Mouse (Mus musculus) heart, postnatal 0 days (tissue): ENCODE measurements at regions not wholly inside any gene's neighbourhood (a gene's known extent, or its start where the extent isn't known, plus 50 kb on each side); places are given as distances from the start of the nearest gene placed in this dataset.

Source experiments
- ATAC-seq: fragments of 200-750 bp; cut with Nextera tagmentation; 2 replicates; pipeline ENCODE4 v1.8.0; 2017; ENCODE audit warnings: low read depth, moderate number of reproducible peaks, moderate library complexity; ENCODE audit not compliant: insufficient read depth
- DNase-seq: peaks from one replicate; pipeline ENCODE4 v3.0.0-alpha.2; 2016; ENCODE audit warnings: low spot score
- H3K27ac ChIP-seq: fragments of 300-500 bp; sonication (generic); 2 replicates; pipeline ENCODE4 v1.5.1; 2014; ENCODE audit warnings: low read depth, mild to moderate bottlenecking
- H3K27me3 ChIP-seq: fragments of 300-500 bp; sonication (generic); 2 replicates; pipeline ENCODE4 v1.6.1; 2014; ENCODE audit warnings: low read length, mixed read lengths; ENCODE audit not compliant: control insufficient read depth, insufficient read depth
- H3K36me3 ChIP-seq: fragments of 300-500 bp; sonication (generic); replicated peaks from 2 replicates; pipeline ENCODE4 v1.6.1; 2014; ENCODE audit warnings: low read length, mixed read lengths; ENCODE audit not compliant: control insufficient read depth, insufficient read depth
- H3K4me1 ChIP-seq: fragments of 300-500 bp; sonication (generic); 2 replicates; pipeline ENCODE4 v1.6.1; 2014; ENCODE audit warnings: antibody characterized with exemption; ENCODE audit not compliant: control insufficient read depth, insufficient read depth
- H3K4me2 ChIP-seq: fragments of 300-500 bp; sonication (generic); 2 replicates; pipeline ENCODE4 v1.6.1; 2014; ENCODE audit warnings: low read depth, mild to moderate bottlenecking, low read length, moderate library complexity
- H3K4me3 ChIP-seq: fragments of 300-500 bp; sonication (generic); 2 replicates; pipeline ENCODE4 v1.5.1; 2014; ENCODE audit warnings: low read depth, low read length
- H3K9ac ChIP-seq: fragments of 300-500 bp; sonication (generic); replicated peaks from 2 replicates; pipeline ENCODE4 v1.6.1; 2014; ENCODE audit warnings: low read depth, low read length, mixed read lengths
- H3K9me3 ChIP-seq: fragments of 300-500 bp; sonication (generic); replicated peaks from 2 replicates; pipeline ENCODE4 v1.6.1; 2016; ENCODE audit warnings: low read length; ENCODE audit not compliant: control insufficient read depth
- CTCF ChIP-seq: IDR thresholded peaks from 2 replicates; pipeline ENCODE4 v1.5.1; 2016; ENCODE audit warnings: antibody characterized with exemption, control low read depth, low read depth
- EP300 ChIP-seq: IDR thresholded peaks from 2 replicates; pipeline ENCODE4 v1.6.1; 2016; ENCODE audit warnings: antibody characterized with exemption, low read depth
- WGBS: fragments of 180-500 bp; shearing (Covaris S2); extraction: QIAGEN DNeasy Blood & Tissue Kit; methylation state at CpG from one replicate; pipeline ENCODE4 v1.1.7; 2014; 5-methylcytosine and 5-hydroxymethylcytosine counted together

DNA sequence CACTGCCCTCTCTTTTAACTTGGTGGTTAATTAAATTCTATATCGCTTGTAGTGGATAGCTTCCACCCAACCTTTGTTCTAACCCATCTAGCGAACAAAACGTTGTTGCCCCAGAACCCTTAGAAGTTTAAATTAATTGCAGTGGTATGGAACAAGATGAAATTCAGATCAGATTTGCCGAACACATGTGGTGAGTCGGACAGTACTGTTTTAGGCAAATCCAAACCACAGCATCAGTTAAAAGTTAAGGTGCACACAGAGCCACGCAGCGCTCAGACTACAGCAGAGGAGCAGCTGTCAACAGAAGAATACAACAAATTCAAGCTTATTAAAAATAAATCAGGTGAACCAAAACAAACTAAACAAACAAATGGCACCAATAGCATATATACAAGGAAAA lies 1500.0 kb downstream of the Epha7 start:
- no peak overlapping the region for H3K4me3 ChIP-seq
- no peaks in the 10 kb centered on the region for H3K27me3 ChIP-seq
- ATAC-seq: no peak
- no peak for TF ChIP-seq EP300
- H3K27ac ChIP-seq: no peak overlapping the region
- no peaks in the 10 kb centered on the region for H3K36me3 ChIP-seq
- 72% methylated on average over 7 of the region's 7 CpGs for WGBS
- H3K4me2 ChIP-seq: no peak overlapping the region
- H3K9me3 ChIP-seq: no peaks in the 10 kb centered on the region
- H3K9ac ChIP-seq: no peak overlapping the region
- no peaks in the 10 kb centered on the region for H3K4me1 ChIP-seq
- DNase-seq: no peak

DNA sequence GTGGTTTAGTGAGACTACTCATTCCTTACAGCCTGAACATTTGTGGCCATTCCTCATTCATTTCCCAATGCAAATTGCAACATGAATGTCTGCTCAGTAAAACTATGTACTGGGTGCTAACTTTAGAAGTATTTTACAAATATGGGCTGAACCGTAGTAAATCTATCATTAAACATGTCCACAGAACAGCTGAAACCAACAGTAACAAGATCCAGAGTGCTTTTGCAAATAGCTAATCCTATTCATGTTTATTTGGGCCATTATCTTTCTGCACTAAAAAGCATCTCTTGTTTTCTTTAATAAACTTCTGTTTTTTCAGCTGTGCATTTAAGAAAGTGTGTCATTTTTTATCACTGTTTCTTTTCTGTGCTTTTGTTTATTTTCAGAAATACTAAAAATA lies 1502.4 kb downstream of the Epha7 start:
- TF ChIP-seq EP300: no peak
- Histone ChIP-seq H3K36me3 (no peaks in the 10 kb centered on the region), H3K27ac (no peak overlapping the region), H3K4me2 (no peak overlapping the region), H3K9ac (no peak overlapping the region), H3K4me3 (no peak overlapping the region), H3K4me1 (no peaks in the 10 kb centered on the region), H3K9me3 (no peaks in the 10 kb centered on the region), H3K27me3 (no peaks in the 10 kb centered on the region)
- ATAC-seq (no peak), DNase-seq (no peak)
- WGBS: 60% methylated on average over 1 of the region's 1 CpGs

DNA sequence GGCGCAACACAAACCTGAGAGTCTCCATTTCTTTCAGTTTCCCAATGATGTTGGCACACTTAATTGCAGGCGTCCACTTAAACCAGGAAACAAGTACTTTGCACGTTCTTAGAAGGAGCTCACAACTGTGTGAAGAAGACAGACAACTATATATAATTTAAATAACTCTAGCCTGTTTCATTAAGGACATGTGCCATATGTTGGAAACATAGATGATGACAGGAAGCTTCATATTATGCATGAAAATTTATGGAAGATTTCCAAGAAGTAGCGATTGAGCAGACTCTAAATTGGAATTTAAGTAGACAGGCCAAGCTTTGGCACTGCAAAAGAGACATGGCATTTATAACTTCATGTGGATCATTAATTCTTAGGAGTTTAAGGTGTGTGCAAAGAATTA lies 1504.1 kb downstream of the Epha7 start:
- Histone ChIP-seq H3K9me3 (no peaks in the 10 kb centered on the region), H3K4me2 (no peak overlapping the region), H3K27ac (no peak overlapping the region), H3K36me3 (no peaks in the 10 kb centered on the region), H3K4me1 (no peaks in the 10 kb centered on the region), H3K4me3 (no peak overlapping the region), H3K9ac (no peak overlapping the region), H3K27me3 (no peaks in the 10 kb centered on the region)
- ATAC-seq (no peak), DNase-seq (no peak)
- no peak for TF ChIP-seq CTCF
- TF ChIP-seq EP300: no peak
- 66% methylated on average over 4 of the region's 4 CpGs for WGBS

DNA sequence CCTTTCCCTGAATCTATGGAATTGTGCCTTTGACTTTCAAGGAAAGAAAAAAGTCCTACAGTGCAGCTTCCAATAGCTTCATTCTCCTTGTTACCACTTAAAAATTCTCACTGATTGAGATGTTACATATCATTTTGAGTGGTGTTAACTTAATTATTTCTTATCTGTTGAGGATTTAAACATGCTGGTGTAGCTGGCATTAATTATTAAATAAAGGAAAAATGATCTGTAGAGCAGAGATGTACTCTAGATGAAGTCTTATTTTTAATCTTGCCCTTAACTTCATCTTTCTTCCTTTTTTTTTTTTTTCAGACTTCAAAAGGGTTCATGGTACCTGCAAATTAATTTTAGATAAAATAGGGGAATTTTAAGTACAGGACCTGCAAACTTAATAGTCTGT lies 1507.1 kb downstream of the Epha7 start:
- no peak overlapping the region for H3K9ac ChIP-seq
- H3K27ac ChIP-seq: no peak overlapping the region
- TF ChIP-seq EP300: no peak
- TF ChIP-seq CTCF: no peak
- no peaks in the 10 kb centered on the region for H3K36me3 ChIP-seq
- H3K9me3 ChIP-seq: no peaks in the 10 kb centered on the region
- DNase-seq (no peak), ATAC-seq (no peak)
- H3K4me1 ChIP-seq: no peaks in the 10 kb centered on the region
- no peak overlapping the region for H3K4me2 ChIP-seq
- no peak overlapping the region for H3K4me3 ChIP-seq
- no peaks in the 10 kb centered on the region for H3K27me3 ChIP-seq

DNA sequence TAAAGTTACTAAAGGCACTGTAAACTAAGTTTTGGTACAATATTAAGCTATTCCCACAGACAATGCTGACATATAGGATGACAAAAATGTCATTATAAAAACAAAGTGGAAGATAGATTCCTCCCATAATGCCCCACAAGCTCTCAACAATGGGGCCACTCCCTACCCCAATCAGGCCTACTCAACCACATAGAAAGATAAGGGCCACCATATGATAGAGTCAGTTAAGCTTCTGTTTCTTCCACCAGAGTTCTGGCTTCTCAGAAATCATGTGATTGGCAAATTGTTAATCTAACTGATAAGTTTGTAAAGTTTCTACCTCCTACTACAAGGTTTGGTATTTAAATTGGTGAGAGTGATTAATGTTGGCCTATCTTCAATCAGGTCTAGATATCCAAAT lies 1534.6 kb downstream of the Epha7 start:
- no peak overlapping the region for H3K27ac ChIP-seq
- ATAC-seq: no peak
- H3K27me3 ChIP-seq: no peaks in the 10 kb centered on the region
- no peaks in the 10 kb centered on the region for H3K4me1 ChIP-seq
- H3K36me3 ChIP-seq: no peaks in the 10 kb centered on the region
- DNase-seq: no peak
- no peaks in the 10 kb centered on the region for H3K9me3 ChIP-seq
- no peak overlapping the region for H3K4me3 ChIP-seq
- no peak overlapping the region for H3K4me2 ChIP-seq
- TF ChIP-seq EP300 (no peak), CTCF (no peak)
- H3K9ac ChIP-seq: no peak overlapping the region
